Mouse (Mus musculus): ENCODE measurements around the gene Ezh1. TPM values are rescaled to one million over a fixed set of nuclear protein-coding genes. Genes with fewer than 3 reads are reported as not detected.

Gene Ezh1
- polyA plus RNA-seq, 1 experiment from 2014 or later: 17.6 TPM

GRCm38 (mm10) chr11:101245071-101245470 is 18.8 kb upstream of the Ezh1 start:
- no peak overlapping the region for H3K4me2 ChIP-seq (replicated peaks)

GRCm38 (mm10) chr11:101238071-101238647 is 11.9 kb upstream of the Ezh1 start:
- Histone ChIP-seq H3K9me3 (no peaks in the 10 kb centered on the region), H3K4me1 (replicated peaks) (no peaks in the 10 kb centered on the region), H3K4me2 (replicated peaks) (no peak overlapping the region), H3K27ac (no peak overlapping the region), H3K36me3 (no peaks in the 10 kb centered on the region), H3K9ac (replicated peaks) (no peak overlapping the region), H3K4me3 (replicated peaks) (no peak overlapping the region), H3K27me3 (no peaks in the 10 kb centered on the region)
- no peak for ATAC-seq
- 63% methylated on average over 5 of the region's 5 CpGs for WGBS

More at GRCm38 (mm10) chr11:101245071-101245470, 18.8 kb upstream of the Ezh1 start:
- ATAC-seq: no peak
- H3K27me3 ChIP-seq: peaks cover 48% of the 10 kb centered on the region
- H3K4me3 ChIP-seq (replicated peaks): no peak overlapping the region
- H3K27ac ChIP-seq: no peak overlapping the region
- no peaks in the 10 kb centered on the region for H3K36me3 ChIP-seq
- no peak overlapping the region for H3K9ac ChIP-seq (replicated peaks)
- 36% methylated on average over 4 of the region's 4 CpGs for WGBS
- H3K9me3 ChIP-seq: no peaks in the 10 kb centered on the region
- peaks cover 15% of the 10 kb centered on the region for H3K4me1 ChIP-seq (replicated peaks)

- no peak overlapping the region for H3K4me2 ChIP-seq (replicated peaks)
- no peaks in the 10 kb centered on the region for H3K36me3 ChIP-seq
- H3K4me3 ChIP-seq (replicated peaks): no peak overlapping the region
- H3K9me3 ChIP-seq: no peaks in the 10 kb centered on the region
- no peak overlapping the region for H3K9ac ChIP-seq (replicated peaks)
- ATAC-seq: no peak
- H3K4me1 ChIP-seq (replicated peaks): no peaks in the 10 kb centered on the region
- peaks cover 5% of the 10 kb centered on the region; the same call in 1 of the 2 replicates for H3K27me3 ChIP-seq
- WGBS: 91% methylated on average over 5 of the region's 5 CpGs
- no peak overlapping the region for H3K27ac ChIP-seq
These were observed 10.5 kb upstream of the Ezh1 start for GRCm38 (mm10) chr11:101236782-101237181.

GRCm38 (mm10) chr11:101235429-101235828 is 9.2 kb upstream of the Ezh1 start:
- Histone ChIP-seq H3K27ac (no peak overlapping the region), H3K4me3 (replicated peaks) (no peak overlapping the region), H3K36me3 (no peaks in the 10 kb centered on the region), H3K9ac (replicated peaks) (no peak overlapping the region), H3K27me3 (peaks cover 11% of the 10 kb centered on the region), H3K4me2 (replicated peaks) (no peak overlapping the region), H3K9me3 (no peaks in the 10 kb centered on the region), H3K4me1 (replicated peaks) (0 out of 2 replicates have a peak, but pooled peaks cover 3% of the 10 kb centered on the region)
- no peak for ATAC-seq

GRCm38 (mm10) chr11:101234124-101234523 is 7.9 kb upstream of the Ezh1 start:
- no peak overlapping the region for H3K9ac ChIP-seq (replicated peaks)
- no peaks in the 10 kb centered on the region for H3K36me3 ChIP-seq
- no peak for ATAC-seq
- H3K4me1 ChIP-seq (replicated peaks): peaks cover 6% of the 10 kb centered on the region; the same call in 1 of the 2 replicates
- H3K27ac ChIP-seq: no peak overlapping the region
- H3K27me3 ChIP-seq: peaks cover 13% of the 10 kb centered on the region
- H3K4me2 ChIP-seq (replicated peaks): no peak overlapping the region
- H3K4me3 ChIP-seq (replicated peaks): no peak overlapping the region
- no peaks in the 10 kb centered on the region for H3K9me3 ChIP-seq

GRCm38 (mm10) chr11:101233240-101233639 is 7.0 kb upstream of the Ezh1 start:
- ATAC-seq: no peak
- H3K27ac ChIP-seq: no peak overlapping the region
- H3K4me1 ChIP-seq (replicated peaks): peaks cover 6% of the 10 kb centered on the region; the same call in 1 of the 2 replicates
- H3K9ac ChIP-seq (replicated peaks): no peak overlapping the region
- no peak overlapping the region for H3K4me3 ChIP-seq (replicated peaks)
- H3K4me2 ChIP-seq (replicated peaks): no peak overlapping the region
- 92% methylated on average over 1 of the region's 1 CpGs for WGBS
- no peaks in the 10 kb centered on the region for H3K9me3 ChIP-seq
- no peaks in the 10 kb centered on the region for H3K36me3 ChIP-seq
- H3K27me3 ChIP-seq: peaks cover 15% of the 10 kb centered on the region

GRCm38 (mm10) chr11:101232010-101232839 is 6.0 kb upstream of the Ezh1 start:
- Histone ChIP-seq H3K4me2 (replicated peaks) (no peak overlapping the region), H3K4me3 (replicated peaks) (no peak overlapping the region), H3K27me3 (peaks cover 18% of the 10 kb centered on the region), H3K27ac (peak overlapping the region; percentile 19; the same call in 1 of the 2 replicates), H3K9ac (replicated peaks) (no peak overlapping the region; the same call in 1 of the 2 replicates), H3K36me3 (no peaks in the 10 kb centered on the region), H3K4me1 (replicated peaks) (peaks cover 6% of the 10 kb centered on the region; the same call in 1 of the 2 replicates), H3K9me3 (no peaks in the 10 kb centered on the region)
- no peak for ATAC-seq
- WGBS: 55% methylated on average over 6 of the region's 6 CpGs

GRCm38 (mm10) chr11:101230991-101231871 is 5.0 kb upstream of the Ezh1 start:
- Histone ChIP-seq H3K4me1 (replicated peaks) (peaks cover 6% of the 10 kb centered on the region; the same call in 1 of the 2 replicates), H3K4me2 (replicated peaks) (no peak overlapping the region), H3K27me3 (peaks cover 18% of the 10 kb centered on the region), H3K27ac (peak overlapping the region; percentile 19; the same call in 1 of the 2 replicates), H3K9me3 (no peaks in the 10 kb centered on the region), H3K4me3 (replicated peaks) (no peak overlapping the region), H3K36me3 (no peaks in the 10 kb centered on the region), H3K9ac (replicated peaks) (no peak overlapping the region; the same call in 1 of the 2 replicates)
- no peak for ATAC-seq
- WGBS: 12% methylated on average over 18 of the region's 18 CpGs

- H3K27ac ChIP-seq: peak overlapping the region; percentile 19; the same call in 1 of the 2 replicates
- H3K4me2 ChIP-seq (replicated peaks): no peak overlapping the region
- no peaks in the 10 kb centered on the region for H3K9me3 ChIP-seq
- no peaks in the 10 kb centered on the region for H3K36me3 ChIP-seq
- H3K27me3 ChIP-seq: peaks cover 18% of the 10 kb centered on the region
- no peak overlapping the region for H3K4me3 ChIP-seq (replicated peaks)
- no peak overlapping the region for H3K9ac ChIP-seq (replicated peaks)
- H3K4me1 ChIP-seq (replicated peaks): peaks cover 9% of the 10 kb centered on the region
- WGBS: 14% methylated on average over 5 of the region's 5 CpGs
- ATAC-seq: no peak
These were observed 4.3 kb upstream of the Ezh1 start for GRCm38 (mm10) chr11:101230526-101230925.

- Histone ChIP-seq H3K9ac (replicated peaks) (no peak overlapping the region), H3K4me3 (replicated peaks) (no peak overlapping the region), H3K9me3 (no peaks in the 10 kb centered on the region), H3K4me2 (replicated peaks) (no peak overlapping the region), H3K4me1 (replicated peaks) (peaks cover 13% of the 10 kb centered on the region), H3K27ac (0 out of 2 replicates have a peak overlapping the region, but pooled peaks have one; percentile 8), H3K36me3 (no peaks in the 10 kb centered on the region), H3K27me3 (peaks cover 18% of the 10 kb centered on the region)
- 21% methylated on average over 2 of the region's 2 CpGs for WGBS
- no peak for ATAC-seq
These were observed 3.8 kb upstream of the Ezh1 start for GRCm38 (mm10) chr11:101230061-101230511.

GRCm38 (mm10) chr11:101229361-101229900 is 3.2 kb upstream of the Ezh1 start:
- WGBS: 31% methylated on average over 8 of the region's 8 CpGs
- H3K27me3 ChIP-seq: peaks cover 18% of the 10 kb centered on the region
- no peak overlapping the region for H3K9ac ChIP-seq (replicated peaks)
- no peak overlapping the region for H3K4me3 ChIP-seq (replicated peaks)
- no peak for ATAC-seq
- H3K4me2 ChIP-seq (replicated peaks): no peak overlapping the region
- 0 out of 2 replicates have a peak overlapping the region, but pooled peaks have one; percentile 8 for H3K27ac ChIP-seq
- no peaks in the 10 kb centered on the region for H3K9me3 ChIP-seq
- peaks cover 14% of the 10 kb centered on the region for H3K4me1 ChIP-seq (replicated peaks)
- H3K36me3 ChIP-seq: no peaks in the 10 kb centered on the region

All from midbrain, embryonic 13.5 days (tissue).